Mouse (Mus musculus) bone marrow, adult 2 months (tissue): Measurements from ENCODE around the gene Dock2.

Experiments used
- CTCF ChIP-seq: fragments of 200-500 bp; IDR thresholded peaks from 2 replicates; pipeline ENCODE4 v1.5.1; 2011; ENCODE audit warnings: low read length, control low read depth; ENCODE audit not compliant: control insufficient read depth, insufficient read depth
- POLR2A ChIP-seq: fragments of 200-500 bp; IDR thresholded peaks from 2 replicates; pipeline ENCODE4 v1.6.1; 2011; ENCODE audit warnings: low read depth, mild to moderate bottlenecking, control low read depth, low read length, borderline replicate concordance; ENCODE audit not compliant: control insufficient read depth

DNA sequence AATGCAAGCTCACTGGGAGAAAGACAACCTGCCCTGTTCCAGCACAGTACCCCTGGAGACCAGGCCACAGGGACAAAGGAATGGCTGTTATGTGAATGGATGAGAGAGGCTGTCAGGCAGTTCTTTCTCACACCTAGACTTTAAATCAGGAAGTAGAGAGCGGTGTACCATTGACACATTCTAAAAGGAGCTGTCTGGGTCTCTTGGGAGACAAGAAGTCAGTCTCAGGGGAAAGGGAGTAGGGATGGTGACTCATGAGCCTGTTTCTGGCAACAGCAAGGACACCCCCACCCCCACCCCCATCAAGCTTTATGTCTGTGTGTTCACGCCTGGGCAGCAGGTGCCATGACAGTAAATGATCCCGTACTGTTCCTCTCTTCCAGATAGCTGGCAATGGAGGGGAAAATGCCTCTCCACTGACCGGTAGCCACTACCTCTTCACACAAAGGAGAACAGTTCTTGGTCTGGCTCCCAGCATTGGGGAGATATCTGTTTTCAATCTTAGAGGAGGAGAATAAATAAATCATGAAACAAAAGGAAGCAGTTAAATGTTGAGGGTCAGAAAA is 439.9 kb downstream of the Dock2 start:
- no peak for TF ChIP-seq POLR2A
- TF ChIP-seq CTCF = no peak
